Mouse (Mus musculus) embryonic facial prominence, embryonic 11.5 days (tissue): ENCODE data around the gene Krtap5-4. TPM values are rescaled to one million over a fixed set of nuclear protein-coding genes. Genes with fewer than 3 reads are reported as not detected.

Experiments used
- ATAC-seq: fragments of 200-750 bp; cut with Nextera tagmentation; replicated peaks from 2 replicates; pipeline ENCODE4 v1.8.0; 2017; ENCODE audit warnings: low read depth; ENCODE audit not compliant: insufficient number of reproducible peaks, low FRiP score, low TSS enrichment
- DNase-seq: peaks from one replicate; pipeline ENCODE4 v3.0.0-alpha.2; 2015; ENCODE audit warnings: low spot score
- H3K27ac ChIP-seq: fragments of 300-500 bp; sonication (generic); replicated peaks from 2 replicates; pipeline ENCODE4 v1.5.1; 2014; ENCODE audit warnings: mild to moderate bottlenecking, low read depth, low read length, control low read depth
- H3K27me3 ChIP-seq: fragments of 300-500 bp; sonication (generic); 2 replicates; pipeline ENCODE4 v1.6.1; 2014; ENCODE audit warnings: mild to moderate bottlenecking, low read length, moderate library complexity, mixed read lengths; ENCODE audit not compliant: control insufficient read depth, insufficient read depth
- H3K36me3 ChIP-seq: fragments of 300-500 bp; sonication (generic); replicated peaks from 2 replicates; pipeline ENCODE4 v1.6.1; 2014; ENCODE audit warnings: low read depth, mild to moderate bottlenecking, low read length, moderate library complexity, mixed read lengths; ENCODE audit not compliant: control insufficient read depth, insufficient read depth
- H3K4me1 ChIP-seq: fragments of 300-500 bp; sonication (generic); 2 replicates; pipeline ENCODE4 v1.6.1; 2014; ENCODE audit warnings: low read length, mixed read lengths; ENCODE audit not compliant: control insufficient read depth, insufficient read depth
- H3K4me2 ChIP-seq: fragments of 300-500 bp; sonication (generic); 2 replicates; pipeline ENCODE4 v1.6.1; 2014; ENCODE audit warnings: low read depth, mild to moderate bottlenecking, control low read depth, low read length, moderate library complexity
- H3K4me3 ChIP-seq: fragments of 300-500 bp; sonication (generic); 2 replicates; pipeline ENCODE4 v1.5.1; 2014; ENCODE audit warnings: low read depth, low read length, control low read depth
- H3K9ac ChIP-seq: fragments of 300-500 bp; sonication (generic); replicated peaks from 2 replicates; pipeline ENCODE4 v1.6.1; 2014; ENCODE audit warnings: mild to moderate bottlenecking, control low read depth, low read length
- H3K9me3 ChIP-seq: fragments of 300-500 bp; sonication (generic); replicated peaks from 2 replicates; pipeline ENCODE4 v1.6.1; 2016; ENCODE audit warnings: mild to moderate bottlenecking, low read length, inconsistent platforms, mixed read lengths; ENCODE audit not compliant: control insufficient read depth
- WGBS: fragments of 180-500 bp; shearing (Covaris S2); extraction: QIAGEN DNeasy Blood & Tissue Kit; methylation state at CpG from one replicate; pipeline ENCODE4 v1.1.7; 2014; 5-methylcytosine and 5-hydroxymethylcytosine counted together
- polyA plus RNA-seq: library from polyadenylated mRNA; unstranded; fragments of >200 nt; fragmentation: Nextera tagmentation; extraction: Ambion mirVana; gene quantifications from 2 replicates; pipeline ENCODE4 v1.2.1, GENCODE M21; 2014

Gene Krtap5-4
- polyA plus RNA-seq, 1 experiment from 2014 or later, result 0.20 TPM

- Histone ChIP-seq H3K9ac (no peak overlapping the region), H3K9me3 (no peaks in the 10 kb centered on the region), H3K27me3 (no peaks in the 10 kb centered on the region), H3K36me3 (no peaks in the 10 kb centered on the region), H3K4me2 (no peak overlapping the region), H3K27ac (no peak overlapping the region), H3K4me1 (no peaks in the 10 kb centered on the region), H3K4me3 (no peak overlapping the region)
- ATAC-seq (no peak), DNase-seq (no peak)
- 68% methylated on average over 10 of the region's 10 CpGs for WGBS
Observed at GRCm38 (mm10) chr7:142341564-142342246, 38.4 kb downstream of the Krtap5-4 start.

GRCm38 (mm10) chr7:142342247-142342640, 38.9 kb downstream of the Krtap5-4 start:
- 0 out of 2 replicates have a peak, but pooled peaks have one; percentile 34 for ATAC-seq

GRCm38 (mm10) chr7:142347542-142347941, 44.2 kb downstream of the Krtap5-4 start:
- WGBS, result 77% methylated on average over 4 of the region's 4 CpGs
- Histone ChIP-seq H3K27ac (no peak overlapping the region), H3K9me3 (no peaks in the 10 kb centered on the region), H3K36me3 (no peaks in the 10 kb centered on the region), H3K4me3 (no peak overlapping the region), H3K9ac (no peak overlapping the region), H3K27me3 (no peaks in the 10 kb centered on the region), H3K4me1 (no peaks in the 10 kb centered on the region; the same call in none of the 2 replicates), H3K4me2 (no peak overlapping the region)
- no peak for DNase-seq
- no peak for ATAC-seq

More at GRCm38 (mm10) chr7:142342247-142342640, 38.9 kb downstream of the Krtap5-4 start:
- no peak overlapping the region for H3K4me3 ChIP-seq
- no peak overlapping the region for H3K4me2 ChIP-seq
- no peak overlapping the region for H3K27ac ChIP-seq
- H3K4me1 ChIP-seq, result no peaks in the 10 kb centered on the region
- no peak for DNase-seq
- H3K9ac ChIP-seq, result no peak overlapping the region
- H3K9me3 ChIP-seq, result no peaks in the 10 kb centered on the region
- no peaks in the 10 kb centered on the region for H3K27me3 ChIP-seq
- H3K36me3 ChIP-seq, result no peaks in the 10 kb centered on the region
- 77% methylated on average over 3 of the region's 3 CpGs for WGBS

DNA sequence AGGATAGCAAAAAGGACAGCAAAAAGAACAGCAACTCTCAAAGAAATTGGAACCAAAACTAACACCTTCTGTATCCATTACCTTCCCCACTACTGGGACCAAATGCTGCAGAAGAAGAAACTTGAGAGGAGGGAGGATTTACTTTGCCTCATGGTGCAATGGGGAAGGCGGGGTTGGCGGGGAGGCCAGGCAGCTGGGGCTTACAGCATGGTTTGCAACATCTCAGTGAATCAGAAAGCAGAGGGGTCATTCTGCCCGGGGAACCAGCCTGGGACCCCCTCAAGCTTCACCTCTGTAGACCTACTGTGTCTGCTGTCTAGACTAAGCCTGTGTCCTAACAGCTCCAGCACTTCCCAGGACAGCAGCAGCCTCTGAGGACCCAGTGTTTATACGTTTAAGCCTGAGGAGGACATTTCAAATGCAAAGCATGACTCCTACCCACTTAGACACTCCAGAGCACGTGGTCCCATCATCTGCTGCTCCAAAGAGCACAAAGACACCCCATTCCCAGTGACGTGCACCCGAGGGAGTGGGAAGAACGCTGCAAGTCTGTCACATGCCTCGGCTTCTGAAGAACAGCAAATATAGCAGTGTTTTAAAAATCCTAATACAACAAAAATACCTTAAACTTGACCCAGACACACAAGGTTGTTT, 46.1 kb downstream of the Krtap5-4 start:
- H3K4me3 ChIP-seq, result no peak overlapping the region
- H3K27ac ChIP-seq, result 0 out of 2 replicates have a peak overlapping the region, but pooled peaks have one; percentile 9
- H3K27me3 ChIP-seq, result no peaks in the 10 kb centered on the region
- DNase-seq (peak; percentile 48), ATAC-seq (peak; percentile 34; the same call in 1 of the 2 replicates)
- H3K9ac ChIP-seq, result no peak overlapping the region; the same call in 1 of the 2 replicates
- 29% methylated on average over 9 of the region's 9 CpGs for WGBS
- no peaks in the 10 kb centered on the region for H3K9me3 ChIP-seq
- H3K4me2 ChIP-seq, result no peak overlapping the region
- no peaks in the 10 kb centered on the region for H3K36me3 ChIP-seq
- no peaks in the 10 kb centered on the region; the same call in none of the 2 replicates for H3K4me1 ChIP-seq

DNA sequence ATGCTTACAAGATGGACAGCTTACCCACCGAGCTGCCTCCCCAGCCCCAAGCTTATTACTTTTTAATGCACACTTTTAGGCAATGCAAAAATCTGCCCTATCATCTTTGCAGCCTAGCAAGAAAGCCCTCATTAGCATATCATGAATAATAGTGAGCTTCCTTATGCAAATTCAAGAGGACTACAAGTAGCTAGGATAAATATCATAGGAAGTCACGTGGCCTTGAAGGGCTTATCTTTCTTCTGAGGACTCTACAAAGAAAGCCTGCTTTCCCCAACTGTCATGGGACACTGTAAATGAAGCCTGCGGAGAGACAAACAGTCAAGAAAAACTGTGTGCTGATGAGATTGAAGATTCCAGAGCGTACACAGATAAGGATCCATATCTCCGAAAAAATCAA, 48.2 kb downstream of the Krtap5-4 start:
- H3K27me3 ChIP-seq, result no peaks in the 10 kb centered on the region
- no peak overlapping the region for H3K9ac ChIP-seq
- WGBS, result 79% methylated on average over 5 of the region's 5 CpGs
- ATAC-seq, result no peak
- H3K4me1 ChIP-seq, result no peaks in the 10 kb centered on the region; the same call in none of the 2 replicates
- no peak overlapping the region for H3K4me3 ChIP-seq
- no peaks in the 10 kb centered on the region for H3K36me3 ChIP-seq
- no peak for DNase-seq
- H3K27ac ChIP-seq, result no peak overlapping the region
- no peaks in the 10 kb centered on the region for H3K9me3 ChIP-seq
- no peak overlapping the region for H3K4me2 ChIP-seq

DNA sequence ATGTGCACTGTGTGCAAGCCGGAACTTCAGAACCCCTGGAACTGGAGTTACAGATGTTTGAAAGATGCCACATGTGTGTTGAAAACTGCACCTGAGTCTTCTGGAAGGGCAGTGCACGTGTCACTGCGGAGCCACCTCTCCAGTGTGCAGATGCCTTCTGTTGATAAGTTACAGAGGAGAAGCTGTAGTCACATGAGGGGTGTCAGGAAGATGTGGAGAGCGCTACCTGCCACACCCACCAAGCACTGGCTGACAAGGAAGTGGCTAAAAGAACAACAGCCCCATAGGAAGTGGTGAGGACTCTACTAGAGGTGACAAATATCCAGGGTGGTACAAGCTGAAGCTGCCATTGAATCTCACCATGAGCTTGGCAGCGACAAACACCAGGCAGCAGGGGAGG, 50.5 kb downstream of the Krtap5-4 start:
- no peak overlapping the region for H3K4me2 ChIP-seq
- H3K9me3 ChIP-seq, result no peaks in the 10 kb centered on the region
- ATAC-seq, result no peak
- no peaks in the 10 kb centered on the region for H3K27me3 ChIP-seq
- H3K9ac ChIP-seq, result no peak overlapping the region
- 75% methylated on average over 5 of the region's 5 CpGs for WGBS
- H3K4me1 ChIP-seq, result no peaks in the 10 kb centered on the region; the same call in none of the 2 replicates
- no peak overlapping the region for H3K27ac ChIP-seq
- DNase-seq, result no peak
- no peak overlapping the region for H3K4me3 ChIP-seq
- H3K36me3 ChIP-seq, result no peaks in the 10 kb centered on the region

Other genes with a start within 250 kb of the Krtap5-4 start
- 60.2 and 62.9 TPM in 2 replicates for gene Mob2, start 242.5 kb upstream of the Krtap5-4 start, polyA plus RNA-seq
- gene Dusp8, start 207.7 kb upstream of the Krtap5-4 start, polyA plus RNA-seq, result 3.6 and 4.2 TPM in 2 replicates
- not detected in 2 replicates for gene Gm45618, start 182.8 kb upstream of the Krtap5-4 start, polyA plus RNA-seq
- not detected in 2 replicates for gene Gm39115, start 167.5 kb upstream of the Krtap5-4 start, polyA plus RNA-seq
- gene Gm45337, start 158.9 kb upstream of the Krtap5-4 start, polyA plus RNA-seq, result not detected in 2 replicates
- gene Gm29735, start 146.4 kb upstream of the Krtap5-4 start, polyA plus RNA-seq, result not detected in 2 replicates
- gene Gm4553, start 137.8 kb upstream of the Krtap5-4 start, polyA plus RNA-seq, result not detected in 2 replicates
- not detected in 2 replicates for gene Krtap5-2, start 127.5 kb upstream of the Krtap5-4 start, polyA plus RNA-seq
- gene Gm10153, start 113.2 kb upstream of the Krtap5-4 start, polyA plus RNA-seq, result not detected in 2 replicates
- gene Krtap5-3, start 102.2 kb upstream of the Krtap5-4 start, polyA plus RNA-seq, result not detected in 2 replicates
- not detected in 2 replicates for gene Gm7579, start 91.7 kb upstream of the Krtap5-4 start, polyA plus RNA-seq
- gene Krtap5-5, start 73.6 kb upstream of the Krtap5-4 start, polyA plus RNA-seq, result not detected in 2 replicates
- not detected in 2 replicates for gene Gm40460, start 62.5 kb upstream of the Krtap5-4 start, polyA plus RNA-seq
- not detected in 2 replicates for gene Gm2431, start 45.2 kb upstream of the Krtap5-4 start, polyA plus RNA-seq
- not detected in 2 replicates for gene Gm4559, start 29.2 kb upstream of the Krtap5-4 start, polyA plus RNA-seq
- gene Krtap5-1, start 6.4 kb upstream of the Krtap5-4 start, polyA plus RNA-seq, result not detected in 2 replicates
- gene Ifitm10, start 70.2 kb downstream of the Krtap5-4 start, polyA plus RNA-seq, result 0.97 and 1.9 TPM in 2 replicates
- 2.0 TPM in 1 of 2 replicates, not detected in the other for gene Gm49369, start 79.1 kb downstream of the Krtap5-4 start, polyA plus RNA-seq
- gene Ctsd, start 84.5 kb downstream of the Krtap5-4 start, polyA plus RNA-seq, result 163 and 197 TPM in 2 replicates
- gene Syt8, start 131.3 kb downstream of the Krtap5-4 start, polyA plus RNA-seq, result 0.52 TPM in 1 of 2 replicates, not detected in the other
- 1.4 and 2.7 TPM in 2 replicates for gene Tnni2, start 138.3 kb downstream of the Krtap5-4 start, polyA plus RNA-seq
- 23.3 and 23.7 TPM in 2 replicates for gene Lsp1, start 157.3 kb downstream of the Krtap5-4 start, polyA plus RNA-seq
- 1.5 and 2.8 TPM in 2 replicates for gene Tnnt3, start 195.3 kb downstream of the Krtap5-4 start, polyA plus RNA-seq
- 16.4 and 17.2 TPM in 2 replicates for gene Mrpl23, start 229.1 kb downstream of the Krtap5-4 start, polyA plus RNA-seq